Mouse (Mus musculus): ENCODE results near the gene Colec11. TPM values are rescaled to one million over a fixed set of nuclear protein-coding genes. Genes with fewer than 3 reads are reported as not detected.
A peak's percentile ranks its signal among the peaks of the same experiment; 100 is the strongest.

The Colec11 gene
- polyA plus RNA-seq (2017; shearing (Covaris generic)): under 1 TPM in 1 of 3 experiments, not detected in 2; 0.31 TPM

GRCm38 (mm10) chr12:28623195-28623594 lies at the start of gene Colec11:
Gene Colec11 (minus strand): TSS chr12:28623377.
- ATAC-seq: no peak

GRCm38 (mm10) chr12:28667287-28667686 lies 44.1 kb upstream of the Colec11 start:
- no peak for ATAC-seq

GRCm38 (mm10) chr12:28666734-28667133 lies 43.6 kb upstream of the Colec11 start:
- ATAC-seq: no peak

- no peak for ATAC-seq
Measured at GRCm38 (mm10) chr12:28662628-28663027, 39.5 kb upstream of the Colec11 start.

DNA sequence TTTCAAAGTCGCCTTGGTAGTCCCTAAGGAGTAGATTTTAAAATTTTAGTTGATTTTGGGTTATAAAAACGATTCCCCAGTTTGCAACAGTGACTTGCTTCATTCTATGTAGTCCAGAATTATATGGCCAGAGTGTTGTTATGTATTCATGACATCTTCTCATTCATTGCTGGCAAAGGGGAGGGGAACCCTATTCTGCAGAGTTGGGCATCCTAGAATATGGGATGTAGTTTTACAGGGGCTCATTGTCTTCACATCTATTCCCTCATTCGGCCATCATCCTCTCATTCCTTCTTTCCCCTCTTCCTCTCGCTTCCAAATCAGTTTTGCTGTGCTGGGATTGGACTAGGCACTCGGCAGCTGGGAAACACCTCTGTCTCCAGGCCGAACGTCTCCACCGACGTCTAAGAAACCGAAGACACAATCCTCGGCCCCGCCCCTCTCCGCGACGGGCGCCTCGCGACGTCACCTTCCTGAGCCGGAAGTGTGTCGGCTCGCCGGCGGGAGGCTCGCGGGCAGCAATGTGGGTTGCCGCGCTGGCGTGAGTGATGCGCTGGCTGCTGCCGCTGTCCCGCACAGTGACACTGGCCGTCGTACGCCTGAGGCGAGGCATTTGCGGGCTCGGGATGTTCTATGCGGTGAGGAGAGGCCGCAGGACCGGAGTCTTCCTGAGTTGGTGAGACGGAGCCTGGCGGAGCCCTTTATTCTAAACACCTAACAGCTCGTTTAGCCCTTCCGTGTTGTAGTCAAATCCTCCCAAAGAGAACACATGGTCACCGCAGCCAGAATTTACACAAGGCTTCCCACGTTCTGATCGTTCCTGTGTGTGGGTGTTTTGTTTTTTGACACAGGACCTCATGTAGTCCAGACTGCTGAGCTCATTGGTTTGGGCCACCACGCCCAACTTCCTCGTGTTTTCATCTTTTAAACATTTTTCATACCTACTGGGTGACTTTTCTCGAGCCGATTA lies 26.2 kb upstream of the Colec11 start, which contains the start of gene Rnaseh1:
Gene Rnaseh1, plus strand, starts transcription at position 462 of the 970 bp plus-strand sequence.
- peak; percentile 98 for ATAC-seq

DNA sequence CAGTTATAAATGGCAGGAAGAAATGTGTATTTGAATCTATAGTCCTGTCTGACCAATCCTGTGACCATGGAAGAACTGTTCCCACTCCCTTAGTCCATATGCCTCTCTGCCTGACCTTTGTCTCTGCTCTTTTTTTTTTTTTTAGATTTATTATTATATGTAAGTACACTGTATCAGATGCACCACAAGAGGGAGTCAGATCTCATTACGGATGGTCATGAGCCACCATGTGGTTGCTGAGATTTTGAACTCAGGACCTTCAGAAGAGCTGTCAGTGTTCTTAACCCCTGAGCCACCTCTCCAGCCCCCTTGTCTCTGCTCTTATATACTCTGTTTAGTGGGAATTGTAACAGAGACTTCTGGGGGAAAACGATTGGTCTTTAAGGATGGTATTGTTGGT lies 15.6 kb upstream of the Colec11 start:
- no peak for ATAC-seq

- no peak for ATAC-seq
Measured at GRCm38 (mm10) chr12:28636543-28636942, 13.4 kb upstream of the Colec11 start.

GRCm38 (mm10) chr12:28635535-28636476 lies 12.6 kb upstream of the Colec11 start, which contains the start of gene Rps7:
Gene Rps7 (minus strand): TSS chr12:28635953.
- peak; percentile 98 for ATAC-seq

DNA sequence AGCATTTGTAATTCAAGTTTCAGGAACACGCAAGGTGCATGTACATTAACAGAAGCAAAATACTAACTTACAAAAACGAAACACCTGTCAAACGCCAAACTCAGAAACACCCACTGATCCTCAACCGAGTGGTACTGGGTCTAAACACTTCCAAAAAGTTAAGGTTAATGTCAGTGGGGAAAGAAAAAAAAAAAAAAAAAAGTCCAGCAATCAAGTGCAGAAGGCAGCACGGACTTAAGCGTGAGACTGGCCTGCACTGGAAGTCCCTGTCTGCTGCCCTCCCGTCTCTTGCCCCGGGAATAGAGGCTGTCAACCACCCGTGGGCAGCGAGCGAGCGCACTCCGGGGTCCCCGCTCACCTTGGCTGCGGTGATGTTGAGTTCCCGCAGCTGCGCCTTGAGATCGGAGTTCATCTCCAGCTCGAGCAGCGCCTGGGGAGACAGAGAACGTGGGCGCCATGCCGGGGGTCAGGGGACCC lies 11.9 kb upstream of the Colec11 start:
- peak; percentile 5 for ATAC-seq

DNA sequence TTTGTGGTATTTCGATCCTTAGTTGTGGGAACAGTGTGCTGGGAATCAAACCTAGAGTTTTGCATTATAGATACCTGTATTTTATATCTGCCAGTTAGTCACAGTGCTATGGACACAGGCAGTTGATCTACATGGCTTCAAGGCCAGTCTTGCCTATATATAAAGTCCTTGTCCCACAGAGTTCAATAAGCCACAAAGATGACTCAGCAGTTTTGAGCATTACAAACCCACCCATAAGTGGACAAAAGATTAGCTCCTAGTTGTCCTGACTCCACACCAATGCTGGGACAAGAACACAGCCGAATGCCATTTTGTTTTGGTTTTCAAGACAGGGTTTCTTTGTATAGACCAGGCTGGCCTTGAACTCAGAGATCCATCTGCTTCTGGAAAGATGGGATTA lies 5.3 kb upstream of the Colec11 start:
- ATAC-seq: no peak

DNA sequence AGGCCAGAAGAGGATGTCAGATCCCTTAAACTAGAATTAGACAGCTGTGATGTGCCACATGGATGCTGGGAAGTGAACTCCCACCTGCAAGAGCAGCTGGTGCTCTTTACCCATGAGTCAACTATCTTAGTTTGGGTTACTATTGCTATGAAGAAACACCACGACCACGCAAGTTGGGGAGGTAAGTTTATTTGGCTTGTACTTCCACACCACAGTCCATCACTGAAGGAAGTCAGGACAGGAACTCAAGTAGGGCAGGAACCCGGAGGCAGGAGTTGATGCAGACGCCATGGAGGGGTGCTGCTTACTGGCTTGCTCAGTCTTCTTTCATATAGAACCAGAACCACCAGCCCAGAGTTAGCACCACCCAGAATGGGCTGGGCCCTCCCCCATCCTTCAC lies 3.9 kb upstream of the Colec11 start:
- ATAC-seq: no peak

GRCm38 (mm10) chr12:28625407-28625806 lies 2.2 kb upstream of the Colec11 start:
- ATAC-seq: no peak

- no peak for ATAC-seq
Measured at GRCm38 (mm10) chr12:28624251-28624650, 1.1 kb upstream of the Colec11 start.

- ATAC-seq: no peak
Measured at GRCm38 (mm10) chr12:28622641-28623040, 536 bp downstream of the Colec11 start.

DNA sequence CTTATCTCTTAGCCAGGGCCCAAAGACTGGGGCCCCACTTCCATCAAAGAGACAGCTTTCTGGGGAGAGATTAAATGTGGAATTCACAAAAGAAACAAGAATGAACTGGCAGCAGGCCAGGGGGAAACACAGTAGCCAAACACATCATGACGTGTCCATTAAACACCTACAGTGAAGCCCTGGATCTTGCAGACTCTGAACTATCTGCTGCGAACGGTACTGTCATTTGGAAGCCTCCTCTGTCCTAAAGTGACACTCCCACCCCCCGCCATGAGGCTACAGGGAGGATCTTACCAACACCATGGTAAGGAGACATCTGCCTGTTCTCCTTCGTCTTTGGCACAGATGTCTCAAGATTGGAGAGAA lies 1.0 kb downstream of the Colec11 start:
- ATAC-seq: no peak

DNA sequence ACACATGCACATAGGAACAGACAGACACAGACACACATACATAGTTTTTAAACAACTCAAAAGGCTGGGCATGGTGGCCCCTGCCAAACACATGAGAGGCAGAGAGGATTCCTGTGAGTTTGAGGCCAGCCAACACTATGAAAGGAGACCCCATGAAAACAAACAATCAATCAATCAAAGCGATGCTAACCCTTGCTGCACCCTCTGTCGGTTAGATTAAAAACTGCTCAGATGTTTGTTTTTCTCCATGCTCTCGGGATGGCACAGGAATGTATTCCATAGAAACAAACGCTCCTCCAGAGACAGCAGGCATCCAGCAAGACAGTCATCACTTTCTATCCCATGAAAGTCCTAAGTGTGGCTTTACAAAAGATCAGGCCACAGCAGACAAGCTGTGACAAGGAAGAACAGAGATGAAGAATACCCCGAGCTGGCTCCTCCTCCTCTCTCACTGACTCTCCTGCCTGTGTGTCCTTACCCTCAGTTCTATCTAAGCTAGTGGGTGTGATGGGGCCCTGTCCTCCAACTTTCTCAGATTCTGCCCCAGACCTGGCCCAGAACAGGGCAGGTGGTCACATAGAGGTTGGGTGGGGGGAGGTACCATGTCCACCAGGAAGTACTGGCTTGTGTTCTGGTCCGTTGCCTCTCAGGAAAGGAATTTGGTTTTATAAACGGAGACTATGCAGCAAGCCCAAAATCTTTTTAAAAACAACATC lies 1.6 kb downstream of the Colec11 start:
- ATAC-seq: no peak

DNA sequence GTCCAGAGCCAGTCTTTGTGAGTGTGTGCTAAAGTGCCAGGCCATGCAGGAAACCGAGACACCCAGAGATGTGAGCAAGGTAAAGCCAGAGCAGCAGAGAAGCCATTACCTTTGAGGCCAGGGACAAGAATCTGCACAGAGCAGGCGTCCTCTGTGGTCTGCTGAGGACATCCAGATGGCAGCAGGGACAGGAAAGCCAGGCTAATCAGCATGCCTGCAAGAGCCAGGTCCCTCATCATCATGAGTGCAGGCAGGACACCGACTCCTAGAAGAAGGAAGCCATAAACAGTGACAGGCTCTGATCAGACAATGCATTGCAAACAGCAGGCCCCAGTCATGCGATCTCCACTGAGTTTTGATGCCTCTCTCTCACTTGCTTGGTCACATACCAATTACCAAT lies 5.9 kb downstream of the Colec11 start:
- no peak for ATAC-seq

- ATAC-seq: no peak
Measured at GRCm38 (mm10) chr12:28614401-28614800, 8.8 kb downstream of the Colec11 start.

DNA sequence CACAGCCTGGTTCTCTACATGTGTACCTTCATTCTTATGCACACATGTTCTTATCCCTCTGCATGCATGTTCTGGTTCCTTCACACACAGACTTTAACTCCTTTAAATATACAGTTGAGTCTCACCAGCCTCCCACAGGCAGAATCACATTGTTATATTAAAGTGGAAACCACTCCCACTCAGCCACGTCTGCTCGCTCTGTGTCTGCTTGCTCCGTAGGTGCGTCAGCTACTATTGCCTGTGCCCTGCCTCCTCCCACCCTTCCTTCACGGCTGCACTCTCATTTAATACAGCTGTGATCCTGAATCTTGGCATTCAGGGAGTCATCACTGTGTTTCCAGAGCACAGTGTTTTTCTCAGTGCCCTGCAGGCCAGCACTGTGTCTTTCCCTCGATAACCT lies 10.8 kb downstream of the Colec11 start:
- no peak for ATAC-seq

DNA sequence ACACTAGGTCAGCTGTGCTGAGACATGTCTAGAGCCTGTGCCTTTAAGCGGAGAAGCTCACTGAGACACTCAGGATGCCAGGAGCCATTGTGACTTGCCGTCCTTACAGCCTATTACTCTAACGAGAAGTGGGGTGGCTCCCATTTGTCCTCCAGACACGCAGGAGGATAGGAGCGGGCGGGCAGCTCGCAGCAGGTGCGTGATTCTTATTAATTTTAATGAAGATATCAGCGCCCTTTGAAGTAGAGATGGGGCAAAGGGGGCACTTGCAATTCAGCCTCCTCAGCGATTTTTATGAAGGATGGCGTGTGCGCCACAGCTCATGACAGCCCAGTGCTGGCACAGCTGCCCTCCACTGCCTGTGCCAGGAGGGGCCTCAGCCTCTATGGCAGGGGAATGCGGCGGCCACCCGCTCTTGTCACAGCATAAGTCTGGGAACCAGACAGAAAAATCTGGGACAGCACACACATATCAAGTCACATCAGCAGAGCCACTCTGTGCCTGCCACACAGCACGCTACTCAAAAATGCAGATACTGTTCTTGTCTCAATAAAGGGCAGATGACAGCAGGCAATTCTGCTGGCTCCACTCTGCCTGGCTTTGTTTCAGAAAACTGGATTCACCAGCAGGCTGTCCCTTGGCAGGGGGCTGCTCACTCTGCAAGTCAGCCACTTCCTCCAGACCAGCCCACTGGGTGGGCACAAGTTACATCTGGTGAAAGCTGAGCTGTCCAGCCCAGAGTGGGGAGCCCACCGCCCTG lies 15.5 kb downstream of the Colec11 start:
- no peak for ATAC-seq

DNA sequence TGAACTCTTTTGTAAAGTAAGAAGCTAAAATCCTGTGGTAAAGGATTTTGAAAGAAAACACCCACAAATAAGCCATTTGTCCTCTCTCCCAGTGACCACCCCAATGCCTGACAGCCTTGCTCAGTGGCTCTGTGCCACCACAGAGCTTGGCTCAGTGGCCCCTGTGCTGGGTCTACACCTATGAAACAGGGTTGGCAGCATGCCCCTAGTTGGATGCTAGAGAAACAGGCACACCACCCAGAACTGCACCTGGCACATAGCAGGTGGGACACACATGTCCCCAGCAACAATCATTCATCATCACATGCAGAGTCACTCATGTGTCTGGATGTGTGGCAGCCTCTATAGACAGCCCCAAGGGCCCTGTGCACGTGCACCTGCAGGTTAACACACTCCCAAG lies 19.7 kb downstream of the Colec11 start:
- no peak for ATAC-seq

All from inflammation-experienced regulatory T-cells, adult 6 months (primary cell).